Mouse (Mus musculus): ENCODE data around the gene Id3. TPM values are rescaled to one million over a fixed set of nuclear protein-coding genes. Genes with fewer than 3 reads are reported as not detected.
A peak's percentile ranks its signal among the peaks of the same experiment; 100 is the strongest.

Gene Id3
- polyA plus RNA-seq, 1 experiment from 2014 or later = 218 TPM

DNA sequence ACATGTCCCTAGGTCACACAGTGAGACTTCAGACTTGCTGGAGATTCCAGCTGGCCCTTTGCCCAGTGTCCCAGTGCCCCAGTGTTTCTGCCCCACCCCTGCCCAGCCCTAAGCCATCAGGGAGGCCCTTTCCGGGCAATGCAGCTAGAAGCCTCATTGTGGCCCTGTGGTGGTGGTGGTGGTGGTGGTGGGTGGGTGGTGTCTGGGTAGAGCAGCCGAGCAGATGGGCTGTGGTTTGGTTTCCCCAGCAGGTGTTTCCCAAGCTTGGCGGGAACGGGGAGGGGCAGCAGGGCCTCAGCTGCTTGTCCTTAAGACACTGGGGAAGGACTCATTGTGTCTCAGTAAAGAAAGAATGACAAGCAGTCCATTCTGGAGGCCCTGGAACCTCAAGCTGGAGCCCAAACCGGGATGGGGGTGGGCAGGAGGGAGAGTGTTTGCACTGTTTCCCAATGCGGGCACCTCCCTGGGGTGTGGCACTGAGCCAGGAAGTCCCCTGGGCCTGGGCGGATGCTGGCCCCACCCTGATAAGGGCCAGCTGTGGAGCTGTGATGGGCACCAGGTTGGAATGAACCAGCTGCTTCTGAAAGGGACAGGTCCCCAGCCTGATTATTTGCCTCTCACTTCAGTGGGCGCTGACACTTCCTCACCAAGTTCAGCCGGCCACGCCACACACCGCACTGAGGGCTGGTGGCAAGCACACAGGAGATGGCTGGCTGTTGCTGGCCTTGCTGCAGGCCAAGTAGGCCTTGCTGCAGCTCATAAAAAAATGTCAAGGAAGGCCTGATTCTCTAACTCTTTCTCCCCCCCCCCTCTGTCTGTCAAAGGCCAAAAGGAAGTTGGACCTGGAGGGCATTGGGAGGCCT, 34.5 kb downstream of the Id3 start:
- Histone ChIP-seq H3K27me3 (ENCODE audit: control insufficient read depth, insufficient read depth, low read length) (no peaks in the 10 kb centered on the region), H3K36me3 (ENCODE audit: control insufficient read depth, insufficient read depth) (no peaks in the 10 kb centered on the region), H3K9ac (ENCODE audit: low read length) (peak overlapping the region; percentile 28; the same call in 1 of the 2 replicates), H3K4me1 (ENCODE audit: control insufficient read depth, insufficient read depth, low read length) (peaks cover 61% of the 10 kb centered on the region), H3K4me2 (ENCODE audit: low read depth, low read length) (peak overlapping the region; percentile 7), H3K9me3 (replicated peaks; ENCODE audit: control insufficient read depth, low read length) (no peaks in the 10 kb centered on the region), H3K4me3 (ENCODE audit: low read length) (no peak overlapping the region), H3K27ac (ENCODE audit: low read length) (peak overlapping the region; percentile 19)
- peak; percentile 8; the same call in 1 of the 2 replicates for ATAC-seq (replicated peaks; ENCODE audit: extremely low read depth, insufficient read depth, low FRiP score)
- WGBS = 42% methylated on average over 11 of the region's 11 CpGs

DNA sequence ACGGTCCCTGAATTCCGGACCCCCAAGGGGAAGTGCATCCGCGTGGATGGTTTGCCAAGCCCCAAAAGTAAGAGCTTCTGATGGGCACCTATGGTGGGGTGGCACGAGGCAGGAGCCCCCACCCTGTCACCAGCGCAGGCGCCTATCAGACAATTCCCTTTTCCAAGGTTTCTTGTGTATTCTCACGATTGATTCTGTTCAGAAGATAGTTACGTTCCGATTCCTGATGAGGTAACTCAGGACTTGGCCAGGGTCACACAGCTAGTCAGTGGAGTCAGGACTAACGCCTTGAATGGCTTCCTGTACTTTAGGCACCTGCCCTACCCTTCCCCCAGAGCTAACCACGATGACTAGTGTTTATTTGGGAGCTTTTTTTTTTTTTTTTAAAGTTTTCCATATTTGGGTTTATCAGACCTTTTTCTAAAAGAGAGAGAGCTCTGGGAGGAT, 35.2 kb downstream of the Id3 start:
- Histone ChIP-seq H3K4me2 (ENCODE audit: low read depth, low read length) (peak overlapping the region; percentile 6), H3K9ac (ENCODE audit: low read length) (no peak overlapping the region; the same call in 1 of the 2 replicates), H3K9me3 (replicated peaks; ENCODE audit: control insufficient read depth, low read length) (no peaks in the 10 kb centered on the region), H3K4me1 (ENCODE audit: control insufficient read depth, insufficient read depth, low read length) (peaks cover 57% of the 10 kb centered on the region), H3K27me3 (ENCODE audit: control insufficient read depth, insufficient read depth, low read length) (no peaks in the 10 kb centered on the region), H3K4me3 (ENCODE audit: low read length) (no peak overlapping the region), H3K36me3 (ENCODE audit: control insufficient read depth, insufficient read depth) (no peaks in the 10 kb centered on the region), H3K27ac (ENCODE audit: low read length) (peak overlapping the region; percentile 21)
- 73% methylated on average over 12 of the region's 12 CpGs for WGBS
- no peak for ATAC-seq (replicated peaks; ENCODE audit: extremely low read depth, insufficient read depth, low FRiP score)

DNA sequence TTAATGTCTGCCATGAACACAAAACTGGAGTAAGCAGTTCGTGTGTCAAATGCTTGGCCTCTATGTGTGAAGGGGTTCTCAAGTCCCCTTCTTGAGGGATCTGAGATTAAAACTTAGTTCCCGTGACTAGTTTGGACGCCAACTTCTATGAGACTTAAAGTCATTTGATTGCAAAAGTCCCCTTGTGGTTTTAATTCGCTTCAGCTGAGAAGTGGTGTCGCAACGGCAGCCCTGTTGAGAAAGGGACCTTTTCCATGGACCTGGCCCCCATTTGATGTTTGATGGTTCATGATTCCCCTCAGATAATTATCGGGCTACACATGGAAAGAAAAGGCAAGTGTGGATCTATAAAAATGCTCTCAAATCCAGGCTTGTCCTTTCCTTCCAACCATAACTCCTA, 36.2 kb downstream of the Id3 start:
- Histone ChIP-seq H3K36me3 (ENCODE audit: control insufficient read depth, insufficient read depth) (no peaks in the 10 kb centered on the region), H3K4me3 (ENCODE audit: low read length) (no peak overlapping the region), H3K27me3 (ENCODE audit: control insufficient read depth, insufficient read depth, low read length) (no peaks in the 10 kb centered on the region), H3K9me3 (replicated peaks; ENCODE audit: control insufficient read depth, low read length) (no peaks in the 10 kb centered on the region), H3K4me1 (ENCODE audit: control insufficient read depth, insufficient read depth, low read length) (peaks cover 49% of the 10 kb centered on the region), H3K27ac (ENCODE audit: low read length) (no peak overlapping the region), H3K9ac (ENCODE audit: low read length) (no peak overlapping the region), H3K4me2 (ENCODE audit: low read depth, low read length) (peak overlapping the region; percentile 64)
- ATAC-seq (replicated peaks; ENCODE audit: extremely low read depth, insufficient read depth, low FRiP score) = no peak
- WGBS = 86% methylated on average over 7 of the region's 7 CpGs

DNA sequence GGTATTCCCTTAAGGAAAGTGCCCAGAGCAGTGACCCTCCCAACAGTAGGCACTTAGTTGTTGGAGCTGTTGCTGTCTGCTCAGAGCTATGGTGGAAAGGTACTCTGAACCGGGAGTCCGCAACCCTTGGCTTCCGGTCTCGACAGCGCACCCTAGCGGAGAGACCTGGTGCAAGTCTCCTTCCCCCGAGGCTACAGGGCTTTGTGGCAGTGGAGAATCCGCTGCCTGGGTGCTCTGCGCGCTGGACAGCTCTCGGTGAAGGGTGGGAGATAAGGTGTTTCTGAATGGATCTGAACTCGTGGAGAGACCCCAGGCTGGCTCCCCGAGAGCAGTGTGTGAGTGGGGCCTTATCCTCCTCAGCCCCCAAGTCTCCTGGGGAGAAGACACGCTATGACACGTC, 36.7 kb downstream of the Id3 start:
- Histone ChIP-seq H3K9me3 (replicated peaks; ENCODE audit: control insufficient read depth, low read length) (no peaks in the 10 kb centered on the region), H3K27ac (ENCODE audit: low read length) (peak overlapping the region; percentile 71), H3K27me3 (ENCODE audit: control insufficient read depth, insufficient read depth, low read length) (no peaks in the 10 kb centered on the region), H3K4me3 (ENCODE audit: low read length) (peak overlapping the region; percentile 44), H3K36me3 (ENCODE audit: control insufficient read depth, insufficient read depth) (no peaks in the 10 kb centered on the region), H3K4me2 (ENCODE audit: low read depth, low read length) (peak overlapping the region; percentile 64), H3K9ac (ENCODE audit: low read length) (peak overlapping the region; percentile 56), H3K4me1 (ENCODE audit: control insufficient read depth, insufficient read depth, low read length) (peaks cover 43% of the 10 kb centered on the region)
- WGBS = 5% methylated on average over 15 of the region's 15 CpGs
- ATAC-seq (replicated peaks; ENCODE audit: extremely low read depth, insufficient read depth, low FRiP score) = peak; percentile 24; the same call in 1 of the 2 replicates

DNA sequence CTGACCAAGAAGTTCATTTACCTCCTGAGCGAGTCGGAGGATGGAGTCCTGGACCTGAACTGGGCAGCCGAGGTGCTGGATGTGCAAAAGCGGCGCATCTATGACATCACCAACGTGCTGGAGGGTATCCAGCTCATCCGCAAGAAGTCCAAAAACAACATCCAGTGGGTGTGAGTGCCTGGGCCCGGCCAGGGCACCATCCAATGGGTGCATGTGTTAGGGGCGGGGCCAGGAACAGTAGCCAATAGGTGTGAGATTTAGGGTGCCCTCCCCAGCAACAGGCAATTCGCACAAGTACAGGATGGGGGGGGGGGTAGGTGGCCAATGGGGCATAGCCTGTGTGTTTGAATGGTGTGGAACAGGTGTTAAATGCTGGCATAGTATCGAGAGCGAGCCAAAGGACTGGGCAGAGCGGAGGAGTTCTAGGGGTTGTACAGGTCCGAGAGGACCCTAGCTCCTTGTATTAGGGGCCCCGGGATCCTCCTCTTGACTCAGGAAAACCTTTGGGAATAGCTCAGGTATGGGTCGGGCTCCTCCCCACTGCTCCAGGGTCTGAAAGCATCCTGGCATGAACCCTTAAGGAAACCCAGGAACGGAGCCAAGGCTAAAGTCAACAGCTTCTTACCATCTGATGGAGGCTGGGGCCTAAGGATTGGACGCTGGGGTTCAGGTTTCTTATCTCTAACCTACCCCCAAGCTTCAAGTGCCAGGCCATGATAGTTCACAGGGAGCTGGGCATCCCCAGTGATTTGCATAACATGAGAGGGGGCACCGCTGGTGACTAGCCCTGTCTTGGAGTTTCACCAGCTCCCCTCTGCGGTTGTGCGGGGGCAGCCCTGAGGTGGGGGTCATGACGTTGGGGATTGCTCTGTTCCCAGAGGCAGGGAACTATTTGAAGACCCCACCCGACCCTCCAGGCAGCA, 37.4 kb downstream of the Id3 start:
- H3K4me1 ChIP-seq (ENCODE audit: control insufficient read depth, insufficient read depth, low read length) = peaks cover 45% of the 10 kb centered on the region

DNA sequence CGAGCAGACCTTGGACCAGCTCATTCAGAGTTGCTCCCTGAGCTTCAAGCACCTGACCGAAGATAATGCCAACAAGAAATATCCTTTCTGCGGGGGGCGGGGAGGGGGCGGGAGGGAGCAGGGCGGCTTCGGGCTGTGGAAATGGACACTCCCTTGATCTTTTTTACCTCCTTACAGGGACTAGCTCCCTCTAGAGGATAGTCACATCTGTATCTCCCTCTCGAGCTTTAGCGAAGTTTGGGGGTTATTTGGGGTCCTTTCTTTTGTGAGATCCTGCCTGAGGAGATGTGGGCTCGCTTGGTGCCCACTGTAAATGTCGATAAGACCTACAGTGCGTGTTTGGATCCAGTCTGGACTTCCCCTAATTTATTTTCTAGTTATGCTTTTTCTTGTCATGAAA, 38.1 kb downstream of the Id3 start:
- Histone ChIP-seq H3K9ac (ENCODE audit: low read length) (no peak overlapping the region; the same call in 1 of the 2 replicates), H3K36me3 (ENCODE audit: control insufficient read depth, insufficient read depth) (no peaks in the 10 kb centered on the region), H3K9me3 (replicated peaks; ENCODE audit: control insufficient read depth, low read length) (no peaks in the 10 kb centered on the region), H3K27me3 (ENCODE audit: control insufficient read depth, insufficient read depth, low read length) (no peaks in the 10 kb centered on the region), H3K4me2 (ENCODE audit: low read depth, low read length) (peak overlapping the region; percentile 64), H3K4me1 (ENCODE audit: control insufficient read depth, insufficient read depth, low read length) (peaks cover 40% of the 10 kb centered on the region), H3K4me3 (ENCODE audit: low read length) (no peak overlapping the region), H3K27ac (ENCODE audit: low read length) (no peak overlapping the region)
- 30% methylated on average over 12 of the region's 12 CpGs for WGBS
- ATAC-seq (replicated peaks; ENCODE audit: extremely low read depth, insufficient read depth, low FRiP score) = no peak

More for the DNA sequence above, 37.4 kb downstream of the Id3 start:
- ATAC-seq (replicated peaks; ENCODE audit: extremely low read depth, insufficient read depth, low FRiP score) = peak; percentile 79
- H3K4me2 ChIP-seq (ENCODE audit: low read depth, low read length) = peak overlapping the region; percentile 64
- peak overlapping the region; percentile 71 for H3K27ac ChIP-seq (ENCODE audit: low read length)
- no peaks in the 10 kb centered on the region for H3K9me3 ChIP-seq (replicated peaks; ENCODE audit: control insufficient read depth, low read length)
- peak overlapping the region; percentile 56 for H3K9ac ChIP-seq (ENCODE audit: low read length)
- 18% methylated on average over 23 of the region's 23 CpGs for WGBS
- H3K27me3 ChIP-seq (ENCODE audit: control insufficient read depth, insufficient read depth, low read length) = no peaks in the 10 kb centered on the region
- peak overlapping the region; percentile 44 for H3K4me3 ChIP-seq (ENCODE audit: low read length)
- no peaks in the 10 kb centered on the region for H3K36me3 ChIP-seq (ENCODE audit: control insufficient read depth, insufficient read depth)

DNA sequence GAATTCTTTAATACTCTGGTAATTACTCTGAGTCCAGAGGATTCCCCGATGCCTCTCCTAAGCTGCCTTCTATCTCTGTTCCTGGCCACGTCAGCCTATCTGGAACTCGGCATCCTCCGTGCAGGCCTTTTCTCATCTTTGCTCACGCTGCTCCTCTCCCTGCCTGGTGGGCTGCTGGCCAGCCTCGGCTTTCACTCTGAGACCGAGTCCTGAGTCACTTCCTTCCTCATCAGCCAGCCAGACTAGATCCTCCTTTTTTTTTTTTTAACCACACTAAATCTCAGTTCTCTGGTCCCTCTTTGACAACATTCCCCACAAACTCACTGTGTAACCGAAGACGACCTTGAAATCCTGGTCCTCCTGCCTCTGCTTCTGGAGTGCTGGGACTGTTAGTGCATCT, 42.1 kb downstream of the Id3 start:
- peak overlapping the region; percentile 69; the same call in 1 of the 2 replicates for H3K27ac ChIP-seq (ENCODE audit: low read length)
- 47% methylated on average over 9 of the region's 9 CpGs for WGBS

DNA sequence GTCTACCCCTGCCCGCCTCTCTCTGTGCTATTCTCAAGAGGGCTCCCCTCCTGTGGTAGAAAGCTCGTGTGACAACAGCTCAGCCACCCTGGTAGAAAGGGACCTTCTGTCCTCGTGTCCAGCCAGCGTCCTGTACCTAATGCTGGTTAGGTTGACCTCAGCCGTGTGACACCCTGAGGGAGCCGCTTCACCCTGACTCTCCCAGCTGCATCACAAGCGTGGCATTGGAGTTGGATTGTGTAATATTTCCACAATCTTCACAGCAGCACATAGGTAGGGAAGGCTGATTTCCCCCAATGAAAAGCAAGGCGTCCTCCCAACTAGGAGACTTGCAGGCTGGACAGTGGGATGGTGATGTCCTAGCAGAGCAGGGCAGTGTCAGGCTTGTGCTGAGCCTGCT, 43.0 kb downstream of the Id3 start:
- no peak overlapping the region for H3K4me3 ChIP-seq (ENCODE audit: low read length)
- WGBS = 82% methylated on average over 8 of the region's 8 CpGs
- H3K9me3 ChIP-seq (replicated peaks; ENCODE audit: control insufficient read depth, low read length) = no peaks in the 10 kb centered on the region
- no peak overlapping the region for H3K9ac ChIP-seq (ENCODE audit: low read length)
- ATAC-seq (replicated peaks; ENCODE audit: extremely low read depth, insufficient read depth, low FRiP score) = no peak
- peaks cover 5% of the 10 kb centered on the region; the same call in 1 of the 2 replicates for H3K4me1 ChIP-seq (ENCODE audit: control insufficient read depth, insufficient read depth, low read length)
- H3K36me3 ChIP-seq (ENCODE audit: control insufficient read depth, insufficient read depth) = 0 out of 2 replicates have a peak, but pooled peaks cover 2% of the 10 kb centered on the region
- no peaks in the 10 kb centered on the region for H3K27me3 ChIP-seq (ENCODE audit: control insufficient read depth, insufficient read depth, low read length)
- no peak overlapping the region for H3K27ac ChIP-seq (ENCODE audit: low read length)
- H3K4me2 ChIP-seq (ENCODE audit: low read depth, low read length) = no peak overlapping the region

More for the DNA sequence above, 42.1 kb downstream of the Id3 start:
- Histone ChIP-seq H3K9me3 (replicated peaks; ENCODE audit: control insufficient read depth, low read length) (no peaks in the 10 kb centered on the region), H3K4me1 (ENCODE audit: control insufficient read depth, insufficient read depth, low read length) (peaks cover 13% of the 10 kb centered on the region), H3K27me3 (ENCODE audit: control insufficient read depth, insufficient read depth, low read length) (no peaks in the 10 kb centered on the region), H3K9ac (ENCODE audit: low read length) (0 out of 2 replicates have a peak overlapping the region, but pooled peaks have one; percentile 7), H3K36me3 (ENCODE audit: control insufficient read depth, insufficient read depth) (0 out of 2 replicates have a peak, but pooled peaks cover 2% of the 10 kb centered on the region), H3K4me2 (ENCODE audit: low read depth, low read length) (no peak overlapping the region), H3K4me3 (ENCODE audit: low read length) (no peak overlapping the region)
- no peak; the same call in 1 of the 2 replicates for ATAC-seq (replicated peaks; ENCODE audit: extremely low read depth, insufficient read depth, low FRiP score)
